Comparison of ENCODE assay signal across 16 mouse cellular contexts in the genomic region with DNA sequence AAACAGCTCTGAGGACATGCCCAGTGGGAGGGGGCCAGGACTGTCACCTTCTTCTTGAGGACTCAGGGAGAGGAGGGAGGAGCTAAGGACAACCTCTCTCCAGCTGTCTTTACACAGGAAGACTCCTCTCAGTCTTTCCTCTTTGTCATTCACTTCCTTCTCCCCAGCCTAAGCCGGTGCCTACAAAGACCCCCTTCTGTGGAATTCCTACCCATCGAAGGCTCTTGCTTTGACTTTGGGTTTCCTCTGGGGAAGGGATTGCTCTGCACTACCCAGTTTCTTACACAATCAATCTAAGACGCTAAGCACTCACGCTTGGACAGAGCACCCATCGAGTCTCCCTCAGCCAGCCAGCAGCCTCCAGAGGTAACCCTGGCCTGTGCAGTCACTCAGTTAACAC. TPM values are rescaled to one million over a fixed set of nuclear protein-coding genes. Genes with fewer than 3 reads are reported as not detected.
DNase-seq lines count a peak whose midpoint lies in the region; ATAC-seq and TF ChIP-seq lines count a peak whose summit lies in the region.
"Had no signal": no experiment of that assay in that cellular context is flagged by ENCODE, and none has a peak within 500 bp of the region (broad histone marks: within the 10 kb centered on the region; RNA-seq: fewer than 3 reads in every experiment).

No protein-coding gene starts in this region.

- no peak overlapping the region for H3K9ac ChIP-seq in intestine, embryonic 14.5 days (ENCODE audit: low read length)
- no peak overlapping the region for H3K9ac ChIP-seq in intestine, embryonic 15.5 days

- WGBS in cerebellum, adult 2 months = 56% methylated on average over 5 of the region's 5 CpGs
- 25% methylated on average over 5 of the region's 5 CpGs for WGBS in intestine, embryonic 14.5 days
- WGBS in intestine, embryonic 15.5 days = 30% methylated on average over 5 of the region's 5 CpGs

- peaks cover 15% of the 10 kb centered on the region for H3K4me1 ChIP-seq in cerebellum, adult 2 months (ENCODE audit: control insufficient read depth, insufficient read depth, low read length)
- H3K4me1 ChIP-seq in intestine, embryonic 14.5 days (replicated peaks; ENCODE audit: control insufficient read depth, insufficient read depth, low read length) = 0 out of 2 replicates have a peak, but pooled peaks cover 7% of the 10 kb centered on the region
- H3K4me1 ChIP-seq in intestine, embryonic 15.5 days (replicated peaks) = peaks cover 2% of the 10 kb centered on the region; the same call in 1 of the 2 replicates
- H3K4me1 ChIP-seq in testis, adult 2 months (ENCODE audit: control insufficient read depth, insufficient read depth, low read length) = no peaks in the 10 kb centered on the region; the same call in 1 of the 2 replicates

- no peak overlapping the region for H3K4me3 ChIP-seq in cerebellum, adult 2 months (replicated peaks; ENCODE audit: insufficient read depth, low read depth, low read length)
- H3K4me3 ChIP-seq in intestine, embryonic 14.5 days (ENCODE audit: low read depth, low read length) = no peak overlapping the region
- no peak overlapping the region for H3K4me3 ChIP-seq in intestine, embryonic 15.5 days (replicated peaks)
- no peak overlapping the region for H3K4me3 ChIP-seq in testis, adult 2 months (ENCODE audit: control insufficient read depth, low read depth, low read length)

- H3K4me2 ChIP-seq in intestine, embryonic 14.5 days (ENCODE audit: low read length) = no peak overlapping the region
- H3K4me2 ChIP-seq in intestine, embryonic 15.5 days (replicated peaks) = no peak overlapping the region

- ATAC-seq in intestine, embryonic 14.5 days (replicated peaks; ENCODE audit: low FRiP score, low TSS enrichment, low read depth) = no peak
- no peak for ATAC-seq in intestine, embryonic 15.5 days
- ATAC-seq: activated CD4-positive, CD25-positive, alpha-beta regulatory T cell, adult 4 months had no signal

- TF ChIP-seq CTCF in cerebellum, adult 2 months (IDR thresholded peaks at IDR 0.05; ENCODE audit: borderline replicate concordance, insufficient read depth, low read depth, low read length) = no peak
- TF ChIP-seq CTCF in testis, adult 2 months (IDR thresholded peaks at IDR 0.05; ENCODE audit: control insufficient read depth, insufficient read depth, insufficient replicate concordance, low read depth, low read length) = no peak

- DNase-seq in cerebellum, adult 2 months = no peak
- no peak for DNase-seq in cerebellum, adult 8-10 months
- DNase-seq in intestine, embryonic 14.5 days (ENCODE audit: low spot score) = no peak
- DNase-seq in testis, postnatal 10 days (ENCODE audit: low spot score) = no peak
- no peak for DNase-seq in right cerebral cortex, adult 2 months (ENCODE audit: low spot score in 2 of 2)
- DNase-seq in right cerebral cortex, postnatal 10 days (ENCODE audit: low spot score in 2 of 2) = no peak
- DNase-seq: cerebellum, adult 11-12 months; kidney, adult 18-20 months; liver had no signal

- no peaks in the 10 kb centered on the region for H3K36me3 ChIP-seq in intestine, embryonic 14.5 days (ENCODE audit: control insufficient read depth, insufficient read depth, low read length)
- H3K36me3 ChIP-seq in intestine, embryonic 15.5 days = no peaks in the 10 kb centered on the region
- H3K36me3 ChIP-seq in testis, adult 2 months (ENCODE audit: control insufficient read depth, insufficient read depth, low read length) = no peaks in the 10 kb centered on the region
- H3K36me3 ChIP-seq: G1E had no signal

- no peaks in the 10 kb centered on the region for H3K27me3 ChIP-seq in cerebellum, adult 2 months (ENCODE audit: control insufficient read depth, insufficient read depth, low read length)
- H3K27me3 ChIP-seq in intestine, embryonic 14.5 days (replicated peaks; ENCODE audit: control insufficient read depth, insufficient read depth, low read length) = no peaks in the 10 kb centered on the region
- no peaks in the 10 kb centered on the region for H3K27me3 ChIP-seq in intestine, embryonic 15.5 days (replicated peaks)
- H3K27me3 ChIP-seq in testis, adult 2 months (ENCODE audit: control insufficient read depth, insufficient read depth, low read length) = no peaks in the 10 kb centered on the region

- TF ChIP-seq POLR2A in cerebellum, adult 2 months (IDR thresholded peaks at IDR 0.05; ENCODE audit: borderline replicate concordance, insufficient read depth, low read length) = no peak
- no peak for TF ChIP-seq POLR2A in testis, adult 2 months (IDR thresholded peaks at IDR 0.05; ENCODE audit: control insufficient read depth, low read depth, low read length)

- H3K9me3 ChIP-seq in intestine, embryonic 14.5 days (ENCODE audit: control insufficient read depth, low read length) = no peaks in the 10 kb centered on the region
- no peaks in the 10 kb centered on the region for H3K9me3 ChIP-seq in intestine, embryonic 15.5 days
- H3K9me3 ChIP-seq: G1E had no signal

- H3K27ac ChIP-seq in cerebellum, adult 2 months (ENCODE audit: insufficient read depth, low read length) = 0 out of 2 replicates have a peak overlapping the region, but pooled peaks have one; percentile 45
- 0 out of 2 replicates have a peak overlapping the region, but pooled peaks have one; percentile 22 for H3K27ac ChIP-seq in intestine, embryonic 14.5 days (ENCODE audit: low read depth)
- H3K27ac ChIP-seq in intestine, embryonic 15.5 days = no peak overlapping the region
- peak overlapping the region; percentile 43; the same call in 1 of the 2 replicates for H3K27ac ChIP-seq in testis, adult 2 months (ENCODE audit: control insufficient read depth, insufficient read depth, low read depth, low read length)

RNA-seq across cellular contexts. Expression of a gene that starts 3.3 kb away (rescaled TPM):
- polyA plus RNA-seq in cerebellum, adult 2 months (2012; rRNA removed) = 0.05 and 0.16 TPM in 2 replicates
- polyA plus RNA-seq in intestine, embryonic 14.5 days (2014; fragmentation: Nextera tagmentation; extraction: Ambion mirVana) = 0.11 and 0.12 TPM in 2 replicates
- polyA plus RNA-seq in intestine, embryonic 15.5 days (2015; fragmentation: Nextera tagmentation; extraction: Ambion mirVana) = 0.05 TPM in 1 of 2 replicates, not detected in the other
- polyA plus RNA-seq in testis, adult 2 months (2012; rRNA removed) = 8.7 and 9.5 TPM in 2 replicates
- polyA plus RNA-seq: activated CD4-positive, CD25-positive, alpha-beta regulatory T cell, adult 4 months; G1E had no signal

RNA-seq across cellular contexts. Expression of a gene that starts 15.6 kb away (rescaled TPM):
- not detected in 2 replicates for polyA plus RNA-seq in cerebellum, adult 2 months (2012; rRNA removed)
- polyA plus RNA-seq in intestine, embryonic 14.5 days (2014; fragmentation: Nextera tagmentation; extraction: Ambion mirVana) = 0.36 and 0.66 TPM in 2 replicates
- 0.40 and 0.80 TPM in 2 replicates for polyA plus RNA-seq in intestine, embryonic 15.5 days (2015; fragmentation: Nextera tagmentation; extraction: Ambion mirVana)
- 2.5 and 3.6 TPM in 2 replicates for polyA plus RNA-seq in testis, adult 2 months (2012; rRNA removed)
- polyA plus RNA-seq: activated CD4-positive, CD25-positive, alpha-beta regulatory T cell, adult 4 months; gonadal fat pad, adult 2 months had no signal

RNA-seq across cellular contexts. Expression of a gene that starts 18.6 kb away (rescaled TPM):
- polyA plus RNA-seq in cerebellum, adult 2 months (2012; rRNA removed) = not detected in 2 replicates
- polyA plus RNA-seq in intestine, embryonic 14.5 days (2014; fragmentation: Nextera tagmentation; extraction: Ambion mirVana) = not detected in 2 replicates
- not detected in 2 replicates for polyA plus RNA-seq in intestine, embryonic 15.5 days (2015; fragmentation: Nextera tagmentation; extraction: Ambion mirVana)
- polyA plus RNA-seq in testis, adult 2 months (2012; rRNA removed) = 1.8 TPM in 1 of 2 replicates, not detected in the other
- polyA plus RNA-seq: activated CD4-positive, CD25-positive, alpha-beta regulatory T cell, adult 4 months; frontal cortex, adult 2 months; G1E; large intestine, adult 2 months had no signal

RNA-seq across cellular contexts. Expression of a gene that starts 31.7 kb away (rescaled TPM):
- 6.5 and 9.6 TPM in 2 replicates for polyA plus RNA-seq in cerebellum, adult 2 months (2012; rRNA removed)
- polyA plus RNA-seq in intestine, embryonic 14.5 days (2014; fragmentation: Nextera tagmentation; extraction: Ambion mirVana) = 13.6 and 15.9 TPM in 2 replicates
- 15.4 and 15.8 TPM in 2 replicates for polyA plus RNA-seq in intestine, embryonic 15.5 days (2015; fragmentation: Nextera tagmentation; extraction: Ambion mirVana)
- 294 and 295 TPM in 2 replicates for polyA plus RNA-seq in testis, adult 2 months (2012; rRNA removed)

RNA-seq across cellular contexts. Expression of a gene that starts 32.0 kb away (rescaled TPM):
- polyA plus RNA-seq in cerebellum, adult 2 months (2012; rRNA removed) = 5.7 and 6.7 TPM in 2 replicates
- 68.7 and 79.4 TPM in 2 replicates for polyA plus RNA-seq in intestine, embryonic 14.5 days (2014; fragmentation: Nextera tagmentation; extraction: Ambion mirVana)
- polyA plus RNA-seq in intestine, embryonic 15.5 days (2015; fragmentation: Nextera tagmentation; extraction: Ambion mirVana) = 63.6 and 66.4 TPM in 2 replicates
- polyA plus RNA-seq in testis, adult 2 months (2012; rRNA removed) = 2.5 and 2.6 TPM in 2 replicates
